In genomic region chr9:107514303-107514955, GRCm38 (mm10) we compare ENCODE assay signal across 9 mouse cellular contexts. TPM values are rescaled to one million over a fixed set of nuclear protein-coding genes. Genes with fewer than 3 reads are reported as not detected.
A peak's percentile ranks its signal among the peaks of the same experiment; 100 is the strongest.
DNase-seq lines count a peak whose midpoint lies in the region; ATAC-seq and TF ChIP-seq lines count a peak whose summit lies in the region.
"Had no signal": no experiment of that assay in that cellular context is flagged by ENCODE, and none has a peak within 500 bp of the region (broad histone marks: within the 10 kb centered on the region; RNA-seq: fewer than 3 reads in every experiment).

No protein-coding gene starts in this region.

- TF ChIP-seq CTCF in hindbrain, postnatal 0 days (IDR thresholded peaks at IDR 0.05; ENCODE audit: low read depth) = peak; percentile 100

- H3K4me2 ChIP-seq in hindbrain, postnatal 0 days (ENCODE audit: low read depth, low read length) = no peak overlapping the region
- H3K4me2 ChIP-seq in midbrain, embryonic 12.5 days (replicated peaks) = no peak overlapping the region

- 21% methylated on average over 14 of the region's 14 CpGs for WGBS in hindbrain, postnatal 0 days
- 27% methylated on average over 14 of the region's 14 CpGs for WGBS in midbrain, embryonic 12.5 days

- H3K27ac ChIP-seq in hindbrain, postnatal 0 days = no peak overlapping the region
- peak overlapping the region; percentile 11; the same call in 1 of the 2 replicates for H3K27ac ChIP-seq in midbrain, embryonic 12.5 days (replicated peaks)

- H3K9ac ChIP-seq in hindbrain, postnatal 0 days (replicated peaks; ENCODE audit: low read length) = no peak overlapping the region
- H3K9ac ChIP-seq in midbrain, embryonic 12.5 days (replicated peaks) = no peak overlapping the region; the same call in 1 of the 2 replicates

- ATAC-seq in hindbrain, postnatal 0 days = peak; percentile 67
- ATAC-seq in midbrain, embryonic 12.5 days (ENCODE audit: low FRiP score, low read depth) = 0 out of 2 replicates have a peak, but pooled peaks have one; percentile 34

- no peaks in the 10 kb centered on the region for H3K9me3 ChIP-seq in hindbrain, postnatal 0 days (ENCODE audit: low read length)
- no peaks in the 10 kb centered on the region for H3K9me3 ChIP-seq in midbrain, embryonic 12.5 days
- H3K9me3 ChIP-seq: megakaryocyte, embryonic 14.5 days had no signal

- H3K4me3 ChIP-seq in hindbrain, postnatal 0 days (ENCODE audit: low read length) = no peak overlapping the region
- no peak overlapping the region for H3K4me3 ChIP-seq in midbrain, embryonic 12.5 days
- H3K4me3 ChIP-seq: megakaryocyte, embryonic 14.5 days had no signal

- peak; percentile 48 for DNase-seq in WW6 (ENCODE audit: low read depth, low spot score)
- peak; percentile 92 for DNase-seq in cerebellum, adult 9-10 months
- DNase-seq in frontal cortex, postnatal 10 days (ENCODE audit: low spot score in 2 of 2) = peak; percentile 64 to 85
- peak; percentile 93 for DNase-seq in hindbrain, postnatal 0 days (ENCODE audit: low spot score)
- DNase-seq in left cerebral cortex, postnatal 14 days (ENCODE audit: low spot score in 2 of 2) = peak; percentile 88 to 93
- DNase-seq in right cerebral cortex, postnatal 4 days = peak; percentile 97
- peak; percentile 72 to 87 for DNase-seq in urinary bladder, postnatal 4 days (ENCODE audit: low spot score in 2 of 2)

- no peaks in the 10 kb centered on the region for H3K4me1 ChIP-seq in hindbrain, postnatal 0 days (ENCODE audit: insufficient read depth, low read length)
- H3K4me1 ChIP-seq in midbrain, embryonic 12.5 days = peaks cover 25% of the 10 kb centered on the region

- H3K27me3 ChIP-seq in hindbrain, postnatal 0 days (ENCODE audit: insufficient read depth, low read length) = no peaks in the 10 kb centered on the region
- H3K27me3 ChIP-seq in midbrain, embryonic 12.5 days = peaks cover 5% of the 10 kb centered on the region; the same call in 1 of the 2 replicates

- intact Hi-C loops in left cerebral cortex, postnatal 14 days (cut with DNase I) = loop anchor here (1.0 to 2.0 kb wide), 2 partner anchors 157 to 220 kb away; no protein-coding TSS in a partner anchor

- H3K36me3 ChIP-seq in hindbrain, postnatal 0 days (ENCODE audit: insufficient read depth, low read length) = 0 out of 2 replicates have a peak, but pooled peaks cover 5% of the 10 kb centered on the region
- H3K36me3 ChIP-seq in midbrain, embryonic 12.5 days = no peaks in the 10 kb centered on the region

RNA-seq across cellular contexts. Expression of gene Tmem115, which starts 19.3 kb away (rescaled TPM):
- total RNA-seq in hindbrain, postnatal 0 days (2014; rRNA removed) = 72.6 and 78.4 TPM in 2 replicates
- polyA plus RNA-seq in hindbrain, postnatal 0 days (2015; fragmentation: Nextera tagmentation; extraction: Ambion mirVana) = 51.6 and 52.3 TPM in 2 replicates
- total RNA-seq in left cerebral cortex, postnatal 14 days (2021) = 10 to 100 TPM; 33.0 to 35.3 TPM
- polyA plus RNA-seq in midbrain, embryonic 12.5 days (2016; fragmentation: Nextera tagmentation; extraction: Ambion mirVana) = 43.6 TPM in 2 replicates

RNA-seq across cellular contexts. Expression of gene Cyb561d2, which starts 27.6 kb away (rescaled TPM):
- total RNA-seq in hindbrain, postnatal 0 days (2014; rRNA removed) = 56.5 and 69.3 TPM in 2 replicates
- polyA plus RNA-seq in hindbrain, postnatal 0 days (2015; fragmentation: Nextera tagmentation; extraction: Ambion mirVana) = 52.9 and 53.5 TPM in 2 replicates
- 10 to 100 TPM; 20.7 to 24.9 TPM for total RNA-seq in left cerebral cortex, postnatal 14 days (2021)
- 19.3 and 19.4 TPM in 2 replicates for polyA plus RNA-seq in midbrain, embryonic 12.5 days (2016; fragmentation: Nextera tagmentation; extraction: Ambion mirVana)

RNA-seq across cellular contexts. Expression of gene Nprl2, which starts 27.6 kb away (rescaled TPM):
- 58.6 and 70.5 TPM in 2 replicates for total RNA-seq in hindbrain, postnatal 0 days (2014; rRNA removed)
- polyA plus RNA-seq in hindbrain, postnatal 0 days (2015; fragmentation: Nextera tagmentation; extraction: Ambion mirVana) = 53.0 and 54.6 TPM in 2 replicates
- 10 to 100 TPM; 38.4 to 39.2 TPM for total RNA-seq in left cerebral cortex, postnatal 14 days (2021)
- polyA plus RNA-seq in midbrain, embryonic 12.5 days (2016; fragmentation: Nextera tagmentation; extraction: Ambion mirVana) = 48.1 and 48.4 TPM in 2 replicates

RNA-seq across cellular contexts. Expression of gene Zmynd10, which starts 32.7 kb away (rescaled TPM):
- total RNA-seq in hindbrain, postnatal 0 days (2014; rRNA removed) = 1.8 and 10.9 TPM in 2 replicates
- polyA plus RNA-seq in hindbrain, postnatal 0 days (2015; fragmentation: Nextera tagmentation; extraction: Ambion mirVana) = 3.5 and 3.7 TPM in 2 replicates
- 1 to 10 TPM; 2.3 to 3.1 TPM for total RNA-seq in left cerebral cortex, postnatal 14 days (2021)
- polyA plus RNA-seq in midbrain, embryonic 12.5 days (2016; fragmentation: Nextera tagmentation; extraction: Ambion mirVana) = 1.1 and 2.6 TPM in 2 replicates

RNA-seq across cellular contexts. Expression of gene Rassf1, which starts 36.9 kb away (rescaled TPM):
- total RNA-seq in hindbrain, postnatal 0 days (2014; rRNA removed) = 17.6 and 20.2 TPM in 2 replicates
- polyA plus RNA-seq in hindbrain, postnatal 0 days (2015; fragmentation: Nextera tagmentation; extraction: Ambion mirVana) = 30.3 and 31.0 TPM in 2 replicates
- 10 to 100 TPM; 14.0 to 14.6 TPM for total RNA-seq in left cerebral cortex, postnatal 14 days (2021)
- polyA plus RNA-seq in midbrain, embryonic 12.5 days (2016; fragmentation: Nextera tagmentation; extraction: Ambion mirVana) = 43.6 and 48.9 TPM in 2 replicates
